Mouse (Mus musculus) c-Kit-negative CD71-positive TER-119-positive erythroid progenitor cells, embryonic 14.5 days (primary cell): ENCODE measurements around the gene Pold2.
A peak's percentile ranks its signal among the peaks of the same experiment; 100 is the strongest.

ENCODE experiments used
- DNase-seq: peaks from one replicate; pipeline ENCODE4 v3.0.0-alpha.2; 2013; ENCODE audit warnings: low read depth, low spot score

Pold2 gene

GRCm38 (mm10) chr11:5877921-5878526, at the start of gene Pold2:
Gene Pold2, minus strand, starts transcription at chr11:5878292.
- peak; percentile 97 for DNase-seq

GRCm38 (mm10) chr11:5926696-5927220, 48.7 kb upstream of the Pold2 start:
- DNase-seq = no peak

- no peak for DNase-seq
Observed at GRCm38 (mm10) chr11:5924699-5925098, 46.6 kb upstream of the Pold2 start.

GRCm38 (mm10) chr11:5920323-5920960, 42.4 kb upstream of the Pold2 start:
- no peak for DNase-seq

- DNase-seq = no peak
Observed at GRCm38 (mm10) chr11:5919606-5920005, 41.5 kb upstream of the Pold2 start.

GRCm38 (mm10) chr11:5918111-5918510, 40.0 kb upstream of the Pold2 start:
- no peak for DNase-seq

- DNase-seq = no peak
Observed at GRCm38 (mm10) chr11:5916178-5916548, 38.1 kb upstream of the Pold2 start.

- no peak for DNase-seq
Observed at GRCm38 (mm10) chr11:5915429-5916177, 37.5 kb upstream of the Pold2 start.

GRCm38 (mm10) chr11:5914940-5915339, 36.8 kb upstream of the Pold2 start:
- DNase-seq = no peak

- no peak for DNase-seq
Observed at GRCm38 (mm10) chr11:5913936-5914335, 35.8 kb upstream of the Pold2 start.

- DNase-seq = no peak
Observed at GRCm38 (mm10) chr11:5913256-5913655, 35.2 kb upstream of the Pold2 start.

GRCm38 (mm10) chr11:5912635-5913034, 34.5 kb upstream of the Pold2 start:
- no peak for DNase-seq

- DNase-seq = no peak
Observed at GRCm38 (mm10) chr11:5908642-5909041, 30.6 kb upstream of the Pold2 start.

GRCm38 (mm10) chr11:5907096-5907495, 29.0 kb upstream of the Pold2 start:
- DNase-seq = no peak

- no peak for DNase-seq
Observed at GRCm38 (mm10) chr11:5905778-5906518, 27.9 kb upstream of the Pold2 start.

GRCm38 (mm10) chr11:5904871-5905270, 26.8 kb upstream of the Pold2 start:
- no peak for DNase-seq

- DNase-seq = no peak
Observed at GRCm38 (mm10) chr11:5904357-5904756, 26.3 kb upstream of the Pold2 start.

- no peak for DNase-seq
Observed at GRCm38 (mm10) chr11:5903844-5904243, 25.8 kb upstream of the Pold2 start.

GRCm38 (mm10) chr11:5902390-5902789, 24.3 kb upstream of the Pold2 start:
- no peak for DNase-seq

- no peak for DNase-seq
Observed at GRCm38 (mm10) chr11:5901950-5902349, 23.9 kb upstream of the Pold2 start.

GRCm38 (mm10) chr11:5901320-5901719, 23.2 kb upstream of the Pold2 start:
- no peak for DNase-seq

- DNase-seq = no peak
Observed at GRCm38 (mm10) chr11:5899286-5899685, 21.2 kb upstream of the Pold2 start.
